Mouse (Mus musculus) testis, adult 2 months (tissue): ENCODE data around the gene 2010003K11Rik. TPM values are rescaled to one million over a fixed set of nuclear protein-coding genes. Genes with fewer than 3 reads are reported as not detected.

Source experiments
- H3K27ac ChIP-seq: fragments of 200-500 bp; 2 replicates; pipeline ENCODE4 v1.5.1; 2012; ENCODE audit warnings: low read depth, low read length; ENCODE audit not compliant: control insufficient read depth, insufficient read depth
- H3K27me3 ChIP-seq: fragments of 200-500 bp; 2 replicates; pipeline ENCODE4 v1.6.1; 2012; ENCODE audit warnings: mild to moderate bottlenecking, low read length, moderate library complexity; ENCODE audit not compliant: control insufficient read depth, insufficient read depth
- H3K36me3 ChIP-seq: fragments of 200-500 bp; 2 replicates; pipeline ENCODE4 v1.6.1; 2012; ENCODE audit warnings: mild to moderate bottlenecking, low read length; ENCODE audit not compliant: control insufficient read depth, insufficient read depth
- H3K4me1 ChIP-seq: fragments of 200-500 bp; 2 replicates; pipeline ENCODE4 v1.6.1; 2012; ENCODE audit warnings: low read length; ENCODE audit not compliant: control insufficient read depth, insufficient read depth
- H3K4me3 ChIP-seq: fragments of 200-500 bp; 2 replicates; pipeline ENCODE4 v1.5.1; 2012; ENCODE audit warnings: low read depth, mild to moderate bottlenecking, low read length, moderate library complexity, mixed read lengths; ENCODE audit not compliant: control insufficient read depth
- CTCF ChIP-seq: fragments of 200-500 bp; IDR thresholded peaks from 2 replicates; pipeline ENCODE4 v1.5.1; 2012; ENCODE audit warnings: low read depth, mild to moderate bottlenecking, inconsistent platforms, low read length, moderate library complexity; ENCODE audit not compliant: control insufficient read depth, insufficient read depth, insufficient replicate concordance
- POLR2A ChIP-seq: fragments of 200-500 bp; IDR thresholded peaks from 2 replicates; pipeline ENCODE4 v1.6.1; 2012; ENCODE audit warnings: low read depth, mild to moderate bottlenecking, inconsistent platforms, low read length, moderate library complexity; ENCODE audit not compliant: control insufficient read depth
- polyA plus RNA-seq: library from polyadenylated mRNA; depleted of rRNA; stranded (reverse); fragments of >200 nt; gene quantifications from 2 replicates; pipeline ENCODE4 v1.2.3, GENCODE M21; 2012

The 2010003K11Rik gene
- polyA plus RNA-seq, 1 experiment = 0.94 TPM

GRCm38 (mm10) chr19:4482111-4482859 lies 16.1 kb downstream of the 2010003K11Rik start:
- TF ChIP-seq CTCF = no peak
- no peak for TF ChIP-seq POLR2A
- Histone ChIP-seq H3K27ac (no peak overlapping the region), H3K36me3 (no peaks in the 10 kb centered on the region), H3K4me3 (no peak overlapping the region), H3K4me1 (peaks cover 5% of the 10 kb centered on the region), H3K27me3 (no peaks in the 10 kb centered on the region)

GRCm38 (mm10) chr19:4481326-4481725 lies 17.1 kb downstream of the 2010003K11Rik start:
- TF ChIP-seq POLR2A (no peak), CTCF (no peak)
- Histone ChIP-seq H3K27me3 (no peaks in the 10 kb centered on the region), H3K4me3 (no peak overlapping the region), H3K36me3 (no peaks in the 10 kb centered on the region), H3K4me1 (peaks cover 14% of the 10 kb centered on the region), H3K27ac (no peak overlapping the region)

GRCm38 (mm10) chr19:4480041-4480440 lies 18.3 kb downstream of the 2010003K11Rik start:
- no peak overlapping the region for H3K27ac ChIP-seq
- no peak for TF ChIP-seq POLR2A
- H3K4me1 ChIP-seq = peaks cover 15% of the 10 kb centered on the region
- H3K4me3 ChIP-seq = no peak overlapping the region
- H3K27me3 ChIP-seq = no peaks in the 10 kb centered on the region
- no peaks in the 10 kb centered on the region for H3K36me3 ChIP-seq

DNA sequence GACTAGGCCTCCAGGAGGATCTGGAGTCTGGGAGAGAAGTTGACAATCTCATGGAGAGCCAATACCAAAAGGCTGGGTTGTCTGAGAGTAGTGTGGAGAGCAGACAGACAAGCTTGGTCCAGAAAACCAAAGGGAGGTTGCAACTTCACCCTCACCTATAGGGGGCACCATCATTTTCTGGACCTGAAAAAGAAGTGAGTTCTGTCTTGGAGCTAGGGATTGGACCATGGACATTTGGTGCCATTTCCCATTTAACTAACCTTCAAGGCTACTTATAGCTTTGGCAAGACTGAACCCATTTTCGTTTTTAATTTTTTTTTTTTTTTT lies 20.2 kb downstream of the 2010003K11Rik start:
- no peaks in the 10 kb centered on the region for H3K36me3 ChIP-seq
- no peak overlapping the region for H3K4me3 ChIP-seq
- no peak for TF ChIP-seq POLR2A
- TF ChIP-seq CTCF = no peak
- H3K27me3 ChIP-seq = no peaks in the 10 kb centered on the region
- H3K4me1 ChIP-seq = peaks cover 15% of the 10 kb centered on the region
- no peak overlapping the region for H3K27ac ChIP-seq

DNA sequence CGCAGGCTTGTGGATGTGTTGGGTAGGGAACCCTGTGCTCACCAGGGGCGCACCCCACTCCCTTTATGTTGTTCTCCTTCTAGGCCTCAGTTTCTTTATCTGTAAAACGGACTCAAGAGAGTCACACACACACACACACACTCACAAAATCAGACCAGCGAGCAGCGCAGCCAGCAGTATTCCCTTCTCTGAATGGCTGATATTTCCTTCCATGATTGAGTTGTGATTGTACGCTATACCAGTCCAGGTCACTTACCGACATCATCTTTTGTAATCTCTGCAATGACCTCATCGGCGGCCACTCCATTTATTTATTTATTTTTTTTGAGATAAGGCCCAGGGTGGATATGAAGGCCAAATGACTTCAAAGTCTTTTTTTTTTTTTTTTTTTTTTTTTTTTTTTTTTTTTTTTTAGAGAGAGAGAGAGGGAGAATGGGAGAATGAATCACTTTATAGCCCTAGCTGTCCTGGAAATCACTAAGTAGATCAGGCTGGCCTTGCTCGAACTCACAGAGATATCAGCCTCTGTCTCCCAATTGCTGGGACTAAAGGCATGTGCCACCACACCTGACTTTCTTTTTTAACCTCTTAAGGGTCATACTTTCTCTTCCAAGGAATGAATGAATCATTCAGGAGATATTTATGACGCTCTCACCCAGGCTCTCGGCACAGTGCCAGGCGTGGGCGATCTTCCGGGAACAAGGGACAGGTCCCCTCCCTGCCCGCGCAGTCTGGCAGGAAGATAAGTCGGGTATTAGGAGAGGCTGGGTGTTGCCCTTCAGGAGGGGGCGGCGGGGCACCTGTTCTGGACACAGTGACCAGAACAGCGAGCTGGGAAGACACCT lies 20.8 kb downstream of the 2010003K11Rik start, which contains the start of gene Syt12:
TSS of gene Syt12 (minus strand) at position 103 of the 845 bp plus-strand sequence.
- TF ChIP-seq CTCF (no peak), POLR2A (no peak)
- H3K27me3 ChIP-seq = no peaks in the 10 kb centered on the region
- peaks cover 15% of the 10 kb centered on the region for H3K4me1 ChIP-seq
- no peaks in the 10 kb centered on the region for H3K36me3 ChIP-seq
- peak within 1 kb of the TSS; percentile 76 for H3K4me3 ChIP-seq
- no peak within 1 kb of the TSS for H3K27ac ChIP-seq

GRCm38 (mm10) chr19:4476601-4477257 lies 21.7 kb downstream of the 2010003K11Rik start:
- no peak for TF ChIP-seq CTCF
- no peak for TF ChIP-seq POLR2A
- peak overlapping the region; percentile 76 for H3K4me3 ChIP-seq
- H3K36me3 ChIP-seq = no peaks in the 10 kb centered on the region
- no peak overlapping the region for H3K27ac ChIP-seq
- H3K4me1 ChIP-seq = peaks cover 15% of the 10 kb centered on the region
- H3K27me3 ChIP-seq = no peaks in the 10 kb centered on the region
